18 mouse cellular contexts compared by ENCODE assay signal in the genomic region with DNA sequence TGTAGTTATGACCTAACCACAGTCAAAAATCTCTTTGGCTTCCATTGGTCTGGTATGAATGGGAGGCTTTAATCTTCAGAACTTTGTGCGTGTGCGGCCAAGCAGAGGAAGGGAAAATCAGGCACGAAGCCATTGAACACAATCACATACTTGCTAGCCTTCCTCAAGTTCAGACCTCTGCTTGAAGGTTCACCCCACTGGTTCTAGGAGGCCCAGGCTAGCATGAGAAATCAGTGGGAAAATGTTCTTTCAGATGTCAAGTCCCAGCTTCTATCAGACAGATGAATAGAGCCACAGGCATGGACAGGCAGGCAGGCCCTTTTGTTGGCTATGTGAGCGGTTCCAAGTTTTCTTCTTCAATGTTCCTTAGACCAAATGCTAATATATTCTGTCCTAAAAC.
"Had no signal": no experiment of that assay in that cellular context is flagged by ENCODE, and none has a peak within 500 bp of the region (broad histone marks: within the 10 kb centered on the region; RNA-seq: fewer than 3 reads in every experiment).

No protein-coding gene starts in this region.

- H3K9me3 ChIP-seq: limb, embryonic 12.5 days; limb, embryonic 15.5 days; midbrain, embryonic 12.5 days; midbrain, embryonic 15.5 days; neural tube, embryonic 12.5 days; neural tube, embryonic 15.5 days; stomach, embryonic 15.5 days had no signal

- H3K4me1 ChIP-seq: limb, embryonic 12.5 days; limb, embryonic 15.5 days; midbrain, embryonic 12.5 days; midbrain, embryonic 15.5 days; neural tube, embryonic 12.5 days; neural tube, embryonic 15.5 days; stomach, embryonic 15.5 days had no signal

- H3K27me3 ChIP-seq: limb, embryonic 12.5 days; limb, embryonic 15.5 days; midbrain, embryonic 12.5 days; midbrain, embryonic 15.5 days; neural tube, embryonic 12.5 days; neural tube, embryonic 15.5 days; stomach, embryonic 15.5 days had no signal

- H3K9ac ChIP-seq: limb, embryonic 12.5 days; limb, embryonic 15.5 days; liver, embryonic 14.5 days; liver, postnatal 0 days; lung, embryonic 14.5 days; midbrain, embryonic 12.5 days; midbrain, embryonic 15.5 days; neural tube, embryonic 12.5 days; neural tube, embryonic 15.5 days; stomach, embryonic 15.5 days had no signal

- H3K4me3 ChIP-seq: limb, embryonic 12.5 days; limb, embryonic 15.5 days; midbrain, embryonic 12.5 days; midbrain, embryonic 15.5 days; neural tube, embryonic 12.5 days; neural tube, embryonic 15.5 days; stomach, embryonic 15.5 days had no signal

- H3K27ac ChIP-seq: limb, embryonic 12.5 days; limb, embryonic 15.5 days; liver, embryonic 14.5 days; macrophage; midbrain, embryonic 12.5 days; midbrain, embryonic 15.5 days; neural tube, embryonic 12.5 days; neural tube, embryonic 15.5 days; stomach, embryonic 15.5 days had no signal

- DNase-seq: left cerebral cortex, postnatal 4 days; liver, postnatal 0 days; lung, embryonic 14.5 days; retina, postnatal 1 day; right cerebral cortex, postnatal 25 days; spleen, adult 18-20 months; thymus, adult 18-20 months; thymus, postnatal 36 days had no signal

- ATAC-seq: liver, postnatal 0 days; midbrain, embryonic 15.5 days had no signal

- H3K36me3 ChIP-seq: limb, embryonic 12.5 days; limb, embryonic 15.5 days; midbrain, embryonic 12.5 days; midbrain, embryonic 15.5 days; neural tube, embryonic 12.5 days; neural tube, embryonic 15.5 days; stomach, embryonic 15.5 days had no signal

- H3K4me2 ChIP-seq: limb, embryonic 12.5 days; limb, embryonic 15.5 days; liver, embryonic 11.5 days; lung, embryonic 14.5 days; midbrain, embryonic 12.5 days; midbrain, embryonic 15.5 days; neural tube, embryonic 12.5 days; neural tube, embryonic 15.5 days; stomach, embryonic 15.5 days had no signal
